Mouse (Mus musculus): ENCODE measurements around the gene Vav2.

- no peak for TF ChIP-seq CTCF (IDR thresholded peaks at IDR 0.05; ENCODE audit: insufficient read depth, low read length)
- TF ChIP-seq POLR2A (IDR thresholded peaks at IDR 0.05; ENCODE audit: borderline replicate concordance, extremely low read depth, low read depth, low read length) = no peak
Measured at GRCm38 (mm10) chr2:27396656-27397440, 30.0 kb downstream of the Vav2 start.
